Mouse (Mus musculus): ENCODE data around the gene Sik1. TPM values are rescaled to one million over a fixed set of nuclear protein-coding genes. Genes with fewer than 3 reads are reported as not detected.
A peak's percentile ranks its signal among the peaks of the same experiment; 100 is the strongest.

The Sik1 gene
- polyA plus RNA-seq, 1 experiment from 2014 or later = 16.7 TPM

DNA sequence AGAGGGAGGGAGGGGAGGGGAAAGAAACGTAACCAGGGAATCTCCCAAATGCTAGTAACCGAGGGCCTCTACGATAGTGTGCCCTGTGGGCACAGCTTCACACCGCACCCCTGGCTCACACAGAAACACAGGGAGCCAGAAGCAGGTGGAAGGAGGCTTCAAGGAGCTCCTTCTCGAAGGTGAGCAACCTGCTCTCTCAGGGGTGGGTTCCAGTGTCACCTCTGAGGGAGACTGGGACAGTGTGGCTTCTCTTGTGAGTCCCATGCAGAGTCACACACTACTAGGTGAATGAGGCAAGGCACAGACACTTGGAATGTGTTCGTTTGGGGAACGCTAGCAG, 17.2 kb upstream of the Sik1 start:
- ATAC-seq (replicated peaks; ENCODE audit: low FRiP score) (no peak), DNase-seq (ENCODE audit: low spot score) (no peak)
- no peak overlapping the region for H3K27ac ChIP-seq (ENCODE audit: low read depth, low read length)
- H3K27me3 ChIP-seq (ENCODE audit: control insufficient read depth, insufficient read depth, low read length) = no peaks in the 10 kb centered on the region
- H3K4me3 ChIP-seq (ENCODE audit: low read depth, low read length) = no peak overlapping the region
- H3K4me2 ChIP-seq (ENCODE audit: low read depth, low read length, severe bottlenecking) = no peak overlapping the region
- H3K36me3 ChIP-seq (ENCODE audit: control insufficient read depth, insufficient read depth, low read length) = no peaks in the 10 kb centered on the region
- no peak overlapping the region for H3K9ac ChIP-seq (ENCODE audit: low read length)
- H3K4me1 ChIP-seq (replicated peaks; ENCODE audit: control insufficient read depth, insufficient read depth, low read length) = 0 out of 2 replicates have a peak, but pooled peaks cover 8% of the 10 kb centered on the region
- H3K9me3 ChIP-seq (ENCODE audit: control insufficient read depth, low read length) = no peaks in the 10 kb centered on the region
- 81% methylated on average over 7 of the region's 7 CpGs for WGBS

- Histone ChIP-seq H3K4me3 (ENCODE audit: low read depth, low read length) (no peak overlapping the region), H3K4me2 (ENCODE audit: low read depth, low read length, severe bottlenecking) (no peak overlapping the region), H3K9me3 (ENCODE audit: control insufficient read depth, low read length) (no peaks in the 10 kb centered on the region), H3K36me3 (ENCODE audit: control insufficient read depth, insufficient read depth, low read length) (no peaks in the 10 kb centered on the region), H3K27me3 (ENCODE audit: control insufficient read depth, insufficient read depth, low read length) (no peaks in the 10 kb centered on the region), H3K27ac (ENCODE audit: low read depth, low read length) (no peak overlapping the region), H3K4me1 (replicated peaks; ENCODE audit: control insufficient read depth, insufficient read depth, low read length) (0 out of 2 replicates have a peak, but pooled peaks cover 3% of the 10 kb centered on the region), H3K9ac (ENCODE audit: low read length) (no peak overlapping the region)
- DNase-seq (ENCODE audit: low spot score) (peak; percentile 30), ATAC-seq (replicated peaks; ENCODE audit: low FRiP score) (no peak)
- WGBS = 87% methylated on average over 14 of the region's 14 CpGs
Observed at GRCm38 (mm10) chr17:31871968-31872825, 16.6 kb upstream of the Sik1 start.

DNA sequence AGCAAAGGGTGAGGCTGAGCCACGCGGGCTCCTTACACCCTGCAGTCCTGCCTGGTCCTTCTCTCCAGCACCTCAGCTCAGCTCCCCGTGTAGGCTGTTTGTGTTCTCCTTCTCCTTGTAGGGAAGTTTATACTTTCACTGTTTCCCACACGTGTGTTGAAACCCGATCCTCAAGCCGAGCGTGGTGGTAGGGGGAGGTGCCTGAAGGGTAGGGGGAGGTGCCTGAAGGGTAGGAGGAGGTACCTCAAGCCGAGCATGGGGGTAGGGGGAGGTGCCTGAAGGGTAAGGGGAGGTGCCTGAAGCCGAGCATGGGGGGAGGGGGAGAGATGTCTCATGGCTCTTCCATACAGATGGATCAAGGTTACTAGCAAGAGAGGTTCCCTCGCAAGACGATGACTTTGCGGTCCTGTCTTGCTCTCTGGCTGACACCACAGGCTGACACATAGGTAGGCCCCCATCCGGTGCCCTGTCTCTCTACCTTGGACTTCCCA, 15.4 kb upstream of the Sik1 start:
- Histone ChIP-seq H3K9ac (ENCODE audit: low read length) (no peak overlapping the region), H3K36me3 (ENCODE audit: control insufficient read depth, insufficient read depth, low read length) (no peaks in the 10 kb centered on the region), H3K4me2 (ENCODE audit: low read depth, low read length, severe bottlenecking) (no peak overlapping the region), H3K4me3 (ENCODE audit: low read depth, low read length) (no peak overlapping the region), H3K4me1 (replicated peaks; ENCODE audit: control insufficient read depth, insufficient read depth, low read length) (no peaks in the 10 kb centered on the region), H3K27me3 (ENCODE audit: control insufficient read depth, insufficient read depth, low read length) (no peaks in the 10 kb centered on the region), H3K27ac (ENCODE audit: low read depth, low read length) (no peak overlapping the region), H3K9me3 (ENCODE audit: control insufficient read depth, low read length) (no peaks in the 10 kb centered on the region)
- ATAC-seq (replicated peaks; ENCODE audit: low FRiP score) (no peak), DNase-seq (ENCODE audit: low spot score) (peak; percentile 54)
- 20% methylated on average over 13 of the region's 13 CpGs for WGBS

DNA sequence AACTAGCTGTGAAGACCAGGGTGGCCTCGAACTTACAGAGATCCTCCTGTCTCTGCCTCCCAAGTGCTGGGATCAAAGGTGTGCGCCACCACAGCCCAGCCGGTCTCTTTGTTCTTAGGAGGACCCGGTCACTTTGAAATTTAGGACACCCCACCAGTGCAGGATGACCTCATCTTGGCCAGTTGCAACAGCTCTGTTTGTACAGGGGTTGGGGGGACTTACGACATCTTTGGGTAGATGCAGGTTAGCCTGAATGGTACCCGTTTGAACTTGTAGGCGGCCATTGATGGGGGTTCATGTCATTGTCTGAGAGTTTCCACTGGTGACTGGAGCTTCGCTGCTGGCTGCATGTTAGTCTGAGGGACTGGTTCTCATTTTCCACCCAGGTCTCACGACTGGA, 14.8 kb upstream of the Sik1 start:
- Histone ChIP-seq H3K4me1 (replicated peaks; ENCODE audit: control insufficient read depth, insufficient read depth, low read length) (no peaks in the 10 kb centered on the region), H3K4me2 (ENCODE audit: low read depth, low read length, severe bottlenecking) (no peak overlapping the region), H3K9ac (ENCODE audit: low read length) (no peak overlapping the region), H3K36me3 (ENCODE audit: control insufficient read depth, insufficient read depth, low read length) (no peaks in the 10 kb centered on the region), H3K4me3 (ENCODE audit: low read depth, low read length) (no peak overlapping the region), H3K27ac (ENCODE audit: low read depth, low read length) (no peak overlapping the region), H3K9me3 (ENCODE audit: control insufficient read depth, low read length) (no peaks in the 10 kb centered on the region), H3K27me3 (ENCODE audit: control insufficient read depth, insufficient read depth, low read length) (no peaks in the 10 kb centered on the region)
- DNase-seq (ENCODE audit: low spot score) (peak; percentile 17), ATAC-seq (replicated peaks; ENCODE audit: low FRiP score) (no peak)
- WGBS = 82% methylated on average over 9 of the region's 9 CpGs

GRCm38 (mm10) chr17:31868076-31868475, 12.5 kb upstream of the Sik1 start:
- Histone ChIP-seq H3K9me3 (ENCODE audit: control insufficient read depth, low read length) (no peaks in the 10 kb centered on the region), H3K36me3 (ENCODE audit: control insufficient read depth, insufficient read depth, low read length) (no peaks in the 10 kb centered on the region), H3K9ac (ENCODE audit: low read length) (no peak overlapping the region), H3K27me3 (ENCODE audit: control insufficient read depth, insufficient read depth, low read length) (no peaks in the 10 kb centered on the region), H3K27ac (ENCODE audit: low read depth, low read length) (no peak overlapping the region), H3K4me3 (ENCODE audit: low read depth, low read length) (no peak overlapping the region), H3K4me1 (replicated peaks; ENCODE audit: control insufficient read depth, insufficient read depth, low read length) (no peaks in the 10 kb centered on the region), H3K4me2 (ENCODE audit: low read depth, low read length, severe bottlenecking) (no peak overlapping the region)
- DNase-seq (ENCODE audit: low spot score) = no peak
- ATAC-seq (replicated peaks; ENCODE audit: low FRiP score) = no peak
- 96% methylated on average over 4 of the region's 4 CpGs for WGBS

DNA sequence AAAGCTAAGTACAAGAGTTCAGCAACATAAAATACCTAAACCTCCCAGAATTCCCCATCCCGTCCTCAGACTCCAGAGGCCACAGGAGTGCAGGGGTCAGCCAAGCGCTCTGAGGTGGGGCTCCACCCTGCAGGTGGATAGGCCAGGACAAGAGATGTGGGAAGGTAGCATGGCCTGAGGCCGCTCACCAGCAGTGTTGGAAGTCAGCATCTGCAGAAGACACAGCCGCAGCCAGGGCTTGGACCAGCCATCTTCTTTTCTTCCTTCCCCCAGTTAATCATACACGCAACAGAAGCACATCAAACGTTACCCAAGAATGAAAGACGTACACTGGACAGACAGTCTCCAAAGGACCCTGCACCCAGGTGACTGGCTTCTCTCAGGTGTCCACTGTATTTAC, 11.5 kb upstream of the Sik1 start:
- Histone ChIP-seq H3K4me2 (ENCODE audit: low read depth, low read length, severe bottlenecking) (no peak overlapping the region), H3K9me3 (ENCODE audit: control insufficient read depth, low read length) (no peaks in the 10 kb centered on the region), H3K36me3 (ENCODE audit: control insufficient read depth, insufficient read depth, low read length) (no peaks in the 10 kb centered on the region), H3K27me3 (ENCODE audit: control insufficient read depth, insufficient read depth, low read length) (no peaks in the 10 kb centered on the region), H3K9ac (ENCODE audit: low read length) (no peak overlapping the region), H3K4me1 (replicated peaks; ENCODE audit: control insufficient read depth, insufficient read depth, low read length) (no peaks in the 10 kb centered on the region), H3K27ac (ENCODE audit: low read depth, low read length) (no peak overlapping the region), H3K4me3 (ENCODE audit: low read depth, low read length) (no peak overlapping the region)
- 91% methylated on average over 7 of the region's 7 CpGs for WGBS
- peak; percentile 30 for DNase-seq (ENCODE audit: low spot score)
- no peak for ATAC-seq (replicated peaks; ENCODE audit: low FRiP score)

- no peaks in the 10 kb centered on the region for H3K36me3 ChIP-seq (ENCODE audit: control insufficient read depth, insufficient read depth, low read length)
- H3K4me3 ChIP-seq (ENCODE audit: low read depth, low read length) = no peak overlapping the region
- no peak overlapping the region for H3K9ac ChIP-seq (ENCODE audit: low read length)
- H3K4me1 ChIP-seq (replicated peaks; ENCODE audit: control insufficient read depth, insufficient read depth, low read length) = no peaks in the 10 kb centered on the region
- H3K27me3 ChIP-seq (ENCODE audit: control insufficient read depth, insufficient read depth, low read length) = no peaks in the 10 kb centered on the region
- DNase-seq (ENCODE audit: low spot score) (peak; percentile 41), ATAC-seq (replicated peaks; ENCODE audit: low FRiP score) (no peak)
- no peak overlapping the region for H3K4me2 ChIP-seq (ENCODE audit: low read depth, low read length, severe bottlenecking)
- 87% methylated on average over 7 of the region's 7 CpGs for WGBS
- H3K9me3 ChIP-seq (ENCODE audit: control insufficient read depth, low read length) = no peaks in the 10 kb centered on the region
- no peak overlapping the region for H3K27ac ChIP-seq (ENCODE audit: low read depth, low read length)
Observed at GRCm38 (mm10) chr17:31865636-31866035, 10.0 kb upstream of the Sik1 start.

DNA sequence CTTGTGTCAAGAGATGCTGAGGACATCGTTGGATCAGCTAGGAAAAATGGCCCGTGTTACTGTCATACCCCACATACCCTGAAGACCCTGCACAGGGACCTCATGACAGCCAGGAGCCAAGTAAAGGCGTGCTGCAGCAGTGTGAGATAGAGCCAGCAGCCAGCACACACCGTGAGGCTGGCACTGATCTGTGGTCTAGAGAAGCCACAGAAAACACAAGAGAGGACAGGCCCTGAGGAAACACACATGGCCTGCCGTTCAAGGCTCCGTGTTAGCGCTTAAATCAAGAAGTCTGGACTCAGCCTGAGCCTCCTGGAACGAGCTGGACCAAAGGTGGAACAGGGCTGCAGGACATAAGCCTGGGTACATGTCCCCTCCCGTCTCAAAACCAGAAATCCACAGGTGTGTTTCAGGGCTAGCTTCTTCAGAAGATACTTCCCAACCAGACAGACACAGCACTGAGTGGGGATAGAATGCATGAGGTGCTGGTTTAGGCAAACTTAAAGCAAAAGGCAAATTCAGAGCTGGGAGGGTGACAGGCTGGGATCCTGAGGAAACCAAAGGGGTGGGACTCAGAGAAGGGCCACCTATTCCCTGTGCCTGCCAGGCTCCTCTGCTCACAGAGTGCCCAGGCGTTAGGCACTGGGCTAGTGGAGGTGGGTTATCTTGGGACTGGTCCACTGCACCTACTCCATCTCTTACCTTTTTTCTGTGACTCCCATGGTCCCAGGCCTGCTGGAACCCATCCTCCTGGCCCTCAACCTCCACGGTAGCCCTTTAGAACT, 9.3 kb upstream of the Sik1 start:
- ATAC-seq (replicated peaks; ENCODE audit: low FRiP score) (no peak), DNase-seq (ENCODE audit: low spot score) (peak; percentile 37)
- no peak overlapping the region for H3K9ac ChIP-seq (ENCODE audit: low read length)
- H3K4me2 ChIP-seq (ENCODE audit: low read depth, low read length, severe bottlenecking) = no peak overlapping the region
- H3K36me3 ChIP-seq (ENCODE audit: control insufficient read depth, insufficient read depth, low read length) = no peaks in the 10 kb centered on the region
- H3K4me3 ChIP-seq (ENCODE audit: low read depth, low read length) = no peak overlapping the region
- no peak overlapping the region for H3K27ac ChIP-seq (ENCODE audit: low read depth, low read length)
- no peaks in the 10 kb centered on the region for H3K27me3 ChIP-seq (ENCODE audit: control insufficient read depth, insufficient read depth, low read length)
- H3K9me3 ChIP-seq (ENCODE audit: control insufficient read depth, low read length) = no peaks in the 10 kb centered on the region
- 82% methylated on average over 11 of the region's 11 CpGs for WGBS
- H3K4me1 ChIP-seq (replicated peaks; ENCODE audit: control insufficient read depth, insufficient read depth, low read length) = no peaks in the 10 kb centered on the region

Data from forebrain, embryonic 11.5 days (tissue).